Mouse (Mus musculus): ENCODE measurements at regions not wholly inside any gene's neighbourhood (a gene's known extent, or its start where the extent isn't known, plus 50 kb on each side); places are given as distances from the start of the nearest gene placed in this dataset.

DNA sequence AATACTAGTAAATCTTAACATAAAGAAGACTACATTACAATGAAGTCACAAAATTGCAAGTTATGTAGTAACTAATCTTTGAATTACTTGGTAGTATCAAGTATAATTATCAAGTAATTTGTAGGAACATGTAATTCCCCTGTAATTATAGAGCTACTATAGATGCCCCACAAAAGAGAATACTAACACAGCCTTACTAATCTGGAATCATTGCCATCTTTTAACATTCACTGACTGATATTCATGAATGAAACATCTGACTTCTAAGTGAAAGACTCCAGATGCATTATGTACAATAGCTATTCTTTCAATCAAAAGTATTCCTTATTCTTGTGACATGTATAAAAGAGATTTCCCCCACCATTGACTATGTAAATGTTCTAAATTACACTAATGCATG, 337.3 kb upstream of the Tecrl start:
- TF ChIP-seq CTCF (IDR thresholded peaks at IDR 0.05; ENCODE audit: low read depth, low read length) (no peak), POLR2A (IDR thresholded peaks at IDR 0.05; ENCODE audit: extremely low read depth, insufficient read depth, low read length) (no peak)
